Comparison of ENCODE assay signal across 10 mouse cellular contexts in the genomic region with DNA sequence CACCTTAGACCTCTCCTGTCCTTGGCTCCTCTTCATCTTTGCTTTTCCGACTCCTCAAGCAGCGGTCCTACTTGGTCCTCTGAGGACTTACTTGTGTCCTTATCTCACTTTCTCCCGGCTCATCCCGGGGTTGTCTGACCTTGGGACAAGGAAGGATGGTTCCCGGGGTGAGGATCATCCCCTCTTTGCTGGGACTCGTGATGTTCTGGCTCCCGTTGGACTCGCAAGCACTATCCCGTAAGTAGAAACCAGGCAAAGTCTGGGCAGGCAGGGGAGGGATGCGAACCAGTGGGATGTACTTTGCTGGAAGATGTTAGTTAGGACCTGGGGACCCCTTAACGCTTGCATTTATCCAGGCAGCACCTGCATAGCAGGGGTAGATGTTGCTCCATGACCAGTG. TPM values are rescaled to one million over a fixed set of nuclear protein-coding genes. Genes with fewer than 3 reads are reported as not detected.
DNase-seq lines count a peak whose midpoint lies in the region; ATAC-seq and TF ChIP-seq lines count a peak whose summit lies in the region.
"Had no signal": no experiment of that assay in that cellular context is flagged by ENCODE, and none has a peak within 500 bp of the region (broad histone marks: within the 10 kb centered on the region; RNA-seq: fewer than 3 reads in every experiment).

No protein-coding gene starts in this region.

- H3K9me3 ChIP-seq in kidney, embryonic 14.5 days (ENCODE audit: control insufficient read depth, low read length): no peaks in the 10 kb centered on the region
- H3K9me3 ChIP-seq in embryonic facial prominence, embryonic 15.5 days (replicated peaks): no peaks in the 10 kb centered on the region
- H3K9me3 ChIP-seq in hindbrain, postnatal 0 days (ENCODE audit: low read length): no peaks in the 10 kb centered on the region
- H3K9me3 ChIP-seq in neural tube, embryonic 12.5 days: no peaks in the 10 kb centered on the region

- no peak overlapping the region for H3K27ac ChIP-seq in kidney, embryonic 14.5 days (ENCODE audit: low read depth, low read length)
- H3K27ac ChIP-seq in embryonic facial prominence, embryonic 15.5 days (replicated peaks): no peak overlapping the region
- no peak overlapping the region for H3K27ac ChIP-seq in hindbrain, postnatal 0 days
- H3K27ac ChIP-seq in neural tube, embryonic 12.5 days: no peak overlapping the region
- no peak overlapping the region for H3K27ac ChIP-seq in left cerebral cortex, adult 2 months

- ATAC-seq in kidney, embryonic 14.5 days (ENCODE audit: low FRiP score, low TSS enrichment): no peak
- ATAC-seq in embryonic facial prominence, embryonic 15.5 days (ENCODE audit: insufficient number of reproducible peaks, low FRiP score, low TSS enrichment, low read depth): no peak
- ATAC-seq in hindbrain, postnatal 0 days: no peak
- no peak for ATAC-seq in neural tube, embryonic 12.5 days (ENCODE audit: low FRiP score, low read depth)
- ATAC-seq in erythroblast, adult 5-6 weeks (replicated peaks; ENCODE audit: low FRiP score, poor library complexity, severe bottlenecking): no peak

- DNase-seq in kidney, postnatal 36 days: no peak
- no peak for DNase-seq in hindbrain, postnatal 0 days (ENCODE audit: low spot score)
- no peak for DNase-seq in kidney, postnatal 4 days
- DNase-seq in left cerebral cortex, adult 2 months (ENCODE audit: extremely low spot score in 1 of 2, low spot score in 2 of 2): no peak

- H3K4me1 ChIP-seq in kidney, embryonic 14.5 days (ENCODE audit: control insufficient read depth, insufficient read depth, low read length): peaks cover 4% of the 10 kb centered on the region; the same call in 1 of the 2 replicates
- peaks cover 13% of the 10 kb centered on the region for H3K4me1 ChIP-seq in embryonic facial prominence, embryonic 15.5 days
- H3K4me1 ChIP-seq in hindbrain, postnatal 0 days (ENCODE audit: insufficient read depth, low read length): no peaks in the 10 kb centered on the region
- peaks cover 11% of the 10 kb centered on the region for H3K4me1 ChIP-seq in neural tube, embryonic 12.5 days

- peak overlapping the region; percentile 90 for H3K4me2 ChIP-seq in kidney, embryonic 14.5 days (replicated peaks; ENCODE audit: low read depth, low read length)
- peak overlapping the region; percentile 97 for H3K4me2 ChIP-seq in embryonic facial prominence, embryonic 15.5 days (replicated peaks)
- peak overlapping the region; percentile 96 for H3K4me2 ChIP-seq in hindbrain, postnatal 0 days (ENCODE audit: low read depth, low read length)
- peak overlapping the region; percentile 92 for H3K4me2 ChIP-seq in neural tube, embryonic 12.5 days (replicated peaks)

- H3K27me3 ChIP-seq in kidney, embryonic 14.5 days (ENCODE audit: control insufficient read depth, insufficient read depth, low read length): peaks cover 43% of the 10 kb centered on the region
- H3K27me3 ChIP-seq in embryonic facial prominence, embryonic 15.5 days: peaks cover 66% of the 10 kb centered on the region
- peaks cover 36% of the 10 kb centered on the region for H3K27me3 ChIP-seq in hindbrain, postnatal 0 days (ENCODE audit: insufficient read depth, low read length)
- peaks cover 62% of the 10 kb centered on the region for H3K27me3 ChIP-seq in neural tube, embryonic 12.5 days (replicated peaks)

- no peak for TF ChIP-seq CTCF in hindbrain, postnatal 0 days (IDR thresholded peaks at IDR 0.05; ENCODE audit: low read depth)
- no peak for TF ChIP-seq CTCF in left cerebral cortex, adult 2 months (IDR thresholded peaks at IDR 0.05)

- intact Hi-C loops in left cerebral cortex, adult 2 months (cut with DNase I): loop anchor here (5.0 to 10.0 kb wide), 2 partner anchors 181 to 382 kb away; a partner anchor contains a TSS

- peak overlapping the region; percentile 48; the same call in 1 of the 2 replicates for H3K4me3 ChIP-seq in kidney, embryonic 14.5 days (ENCODE audit: low read length)
- peak overlapping the region; percentile 51; the same call in 1 of the 2 replicates for H3K4me3 ChIP-seq in embryonic facial prominence, embryonic 15.5 days (replicated peaks)
- peak overlapping the region; percentile 52 for H3K4me3 ChIP-seq in hindbrain, postnatal 0 days (ENCODE audit: low read length)
- peak overlapping the region; percentile 44 for H3K4me3 ChIP-seq in neural tube, embryonic 12.5 days
- no peak overlapping the region for H3K4me3 ChIP-seq in left cerebral cortex, adult 2 months
- H3K4me3 ChIP-seq: myocyte had no signal

- no peak overlapping the region for H3K9ac ChIP-seq in kidney, embryonic 14.5 days (ENCODE audit: low read depth, low read length)
- H3K9ac ChIP-seq in embryonic facial prominence, embryonic 15.5 days: no peak overlapping the region
- H3K9ac ChIP-seq in hindbrain, postnatal 0 days (replicated peaks; ENCODE audit: low read length): no peak overlapping the region
- no peak overlapping the region for H3K9ac ChIP-seq in neural tube, embryonic 12.5 days

- H3K36me3 ChIP-seq in kidney, embryonic 14.5 days (ENCODE audit: control insufficient read depth, insufficient read depth, low read length): no peaks in the 10 kb centered on the region
- H3K36me3 ChIP-seq in embryonic facial prominence, embryonic 15.5 days: no peaks in the 10 kb centered on the region
- no peaks in the 10 kb centered on the region for H3K36me3 ChIP-seq in hindbrain, postnatal 0 days (ENCODE audit: insufficient read depth, low read length)
- no peaks in the 10 kb centered on the region for H3K36me3 ChIP-seq in neural tube, embryonic 12.5 days

- WGBS in kidney, embryonic 14.5 days: 5% methylated on average over 11 of the region's 11 CpGs
- WGBS in embryonic facial prominence, embryonic 15.5 days: 4% methylated on average over 11 of the region's 11 CpGs
- 8% methylated on average over 11 of the region's 11 CpGs for WGBS in hindbrain, postnatal 0 days
- 6% methylated on average over 11 of the region's 11 CpGs for WGBS in neural tube, embryonic 12.5 days

RNA-seq across cellular contexts. Expression of a gene that starts 0.4 kb away (rescaled TPM):
- 0.32 and 0.84 TPM in 2 replicates for polyA plus RNA-seq in kidney, embryonic 14.5 days (2014; fragmentation: Nextera tagmentation; extraction: Ambion mirVana)
- 1.8 and 1.9 TPM in 2 replicates for polyA plus RNA-seq in embryonic facial prominence, embryonic 15.5 days (2015; fragmentation: Nextera tagmentation; extraction: Ambion mirVana)
- total RNA-seq in hindbrain, postnatal 0 days (2014; rRNA removed): 0.43 and 1.8 TPM in 2 replicates
- 1.8 and 2.2 TPM in 2 replicates for polyA plus RNA-seq in hindbrain, postnatal 0 days (2015; fragmentation: Nextera tagmentation; extraction: Ambion mirVana)
- polyA plus RNA-seq in neural tube, embryonic 12.5 days (2016; fragmentation: Nextera tagmentation; extraction: Ambion mirVana): 0.26 and 0.30 TPM in 2 replicates
- total RNA-seq in erythroblast, adult 5-6 weeks (2015; ENCODE audit: low replicate concordance): not detected in 2 replicates
- total RNA-seq in erythroblast, adult 5-6 weeks (2017; ENCODE audit: low replicate concordance): not detected in 2 replicates
- total RNA-seq in left cerebral cortex, adult 2 months (2021): under 1 TPM; 0.34 to 0.49 TPM
- total RNA-seq: adrenal gland, postnatal 14 days had no signal
- polyA plus RNA-seq: myocyte had no signal

RNA-seq across cellular contexts. Expression of a gene that starts 26.2 kb away (rescaled TPM):
- 7.3 and 8.2 TPM in 2 replicates for polyA plus RNA-seq in kidney, embryonic 14.5 days (2014; fragmentation: Nextera tagmentation; extraction: Ambion mirVana)
- 5.4 and 5.6 TPM in 2 replicates for polyA plus RNA-seq in embryonic facial prominence, embryonic 15.5 days (2015; fragmentation: Nextera tagmentation; extraction: Ambion mirVana)
- 13.9 and 14.2 TPM in 2 replicates for total RNA-seq in hindbrain, postnatal 0 days (2014; rRNA removed)
- polyA plus RNA-seq in hindbrain, postnatal 0 days (2015; fragmentation: Nextera tagmentation; extraction: Ambion mirVana): 2.6 and 2.7 TPM in 2 replicates
- 7.2 TPM in 2 replicates for polyA plus RNA-seq in neural tube, embryonic 12.5 days (2016; fragmentation: Nextera tagmentation; extraction: Ambion mirVana)
- 2.3 and 5.6 TPM in 2 replicates for total RNA-seq in erythroblast, adult 5-6 weeks (2015; ENCODE audit: low replicate concordance)
- total RNA-seq in erythroblast, adult 5-6 weeks (2017; ENCODE audit: low replicate concordance): 4.0 and 5.3 TPM in 2 replicates
- 10 to 100 TPM; 49.4 to 51.3 TPM for total RNA-seq in left cerebral cortex, adult 2 months (2021)
